Mouse (Mus musculus) forebrain, embryonic 12.5 days (tissue): ENCODE measurements at regions not wholly inside any gene's neighbourhood (a gene's known extent, or its start where the extent isn't known, plus 50 kb on each side); places are given as distances from the start of the nearest gene placed in this dataset.

Experiments
- ATAC-seq: fragments of 200-750 bp; cut with Nextera tagmentation; 2 replicates; pipeline ENCODE4 v1.8.0; 2017; ENCODE audit warnings: moderate TSS enrichment; ENCODE audit not compliant: low FRiP score
- H3K27ac ChIP-seq: fragments of 300-500 bp; sonication (generic); 2 replicates; pipeline ENCODE4 v1.5.1; 2016; ENCODE audit warnings: mild to moderate bottlenecking
- H3K27me3 ChIP-seq: fragments of 300-500 bp; sonication (generic); 2 replicates; pipeline ENCODE4 v1.6.1; 2016; ENCODE audit warnings: mild to moderate bottlenecking
- H3K36me3 ChIP-seq: fragments of 300-500 bp; sonication (generic); replicated peaks from 2 replicates; pipeline ENCODE4 v1.6.1; 2016; ENCODE audit warnings: mild to moderate bottlenecking
- H3K4me1 ChIP-seq: fragments of 300-500 bp; sonication (generic); 2 replicates; pipeline ENCODE4 v1.6.1; 2016
- H3K4me2 ChIP-seq: fragments of 300-500 bp; sonication (generic); 2 replicates; pipeline ENCODE4 v1.6.1; 2016; ENCODE audit warnings: mild to moderate bottlenecking, moderate library complexity
- H3K4me3 ChIP-seq: fragments of 300-500 bp; sonication (generic); replicated peaks from 2 replicates; pipeline ENCODE4 v1.5.1; 2016; ENCODE audit warnings: mild to moderate bottlenecking
- H3K9ac ChIP-seq: fragments of 300-500 bp; sonication (generic); 2 replicates; pipeline ENCODE4 v1.6.1; 2016; ENCODE audit warnings: mild to moderate bottlenecking
- H3K9me3 ChIP-seq: fragments of 300-500 bp; sonication (generic); 2 replicates; pipeline ENCODE4 v1.6.1; 2016
- WGBS: fragments of 180-500 bp; shearing (Covaris S2); methylation state at CpG from one replicate; pipeline ENCODE4 v1.1.7; 2016; 5-methylcytosine and 5-hydroxymethylcytosine counted together

- Histone ChIP-seq H3K9ac (no peak overlapping the region), H3K4me1 (no peaks in the 10 kb centered on the region), H3K4me2 (no peak overlapping the region), H3K9me3 (no peaks in the 10 kb centered on the region), H3K4me3 (no peak overlapping the region), H3K36me3 (no peaks in the 10 kb centered on the region), H3K27ac (no peak overlapping the region), H3K27me3 (no peaks in the 10 kb centered on the region)
- ATAC-seq: no peak
- WGBS: 71% methylated on average over 2 of the region's 2 CpGs
Measured at GRCm38 (mm10) chr5:76055849-76056248, 77.6 kb upstream of the Kdr start.

GRCm38 (mm10) chr5:76052782-76053181 is 74.5 kb upstream of the Kdr start:
- no peaks in the 10 kb centered on the region for H3K9me3 ChIP-seq
- ATAC-seq: no peak
- no peak overlapping the region for H3K4me3 ChIP-seq
- H3K27me3 ChIP-seq: no peaks in the 10 kb centered on the region
- H3K9ac ChIP-seq: no peak overlapping the region
- WGBS: 97% methylated on average over 1 of the region's 1 CpGs
- H3K27ac ChIP-seq: no peak overlapping the region
- no peaks in the 10 kb centered on the region for H3K36me3 ChIP-seq
- no peaks in the 10 kb centered on the region for H3K4me1 ChIP-seq
- no peak overlapping the region for H3K4me2 ChIP-seq

- no peak overlapping the region for H3K4me2 ChIP-seq
- no peak for ATAC-seq
- 90% methylated on average over 2 of the region's 2 CpGs for WGBS
Measured at GRCm38 (mm10) chr5:76051658-76052057, 73.4 kb upstream of the Kdr start.

GRCm38 (mm10) chr5:76048103-76048874 is 70.0 kb upstream of the Kdr start:
- WGBS: 91% methylated on average over 9 of the region's 9 CpGs
- Histone ChIP-seq H3K36me3 (no peaks in the 10 kb centered on the region), H3K27ac (no peak overlapping the region), H3K27me3 (no peaks in the 10 kb centered on the region), H3K4me3 (no peak overlapping the region), H3K9me3 (no peaks in the 10 kb centered on the region), H3K9ac (no peak overlapping the region), H3K4me1 (no peaks in the 10 kb centered on the region), H3K4me2 (no peak overlapping the region)
- ATAC-seq: no peak

More at GRCm38 (mm10) chr5:76051658-76052057, 73.4 kb upstream of the Kdr start:
- H3K4me3 ChIP-seq: no peak overlapping the region
- H3K27me3 ChIP-seq: no peaks in the 10 kb centered on the region
- no peaks in the 10 kb centered on the region for H3K36me3 ChIP-seq
- H3K9me3 ChIP-seq: no peaks in the 10 kb centered on the region
- H3K4me1 ChIP-seq: no peaks in the 10 kb centered on the region
- no peak overlapping the region for H3K27ac ChIP-seq
- H3K9ac ChIP-seq: no peak overlapping the region

- ATAC-seq: no peak
- H3K4me3 ChIP-seq: no peak overlapping the region
- no peaks in the 10 kb centered on the region for H3K36me3 ChIP-seq
- no peaks in the 10 kb centered on the region for H3K4me1 ChIP-seq
- H3K27ac ChIP-seq: no peak overlapping the region
- 77% methylated on average over 14 of the region's 14 CpGs for WGBS
- H3K4me2 ChIP-seq: no peak overlapping the region
- H3K27me3 ChIP-seq: no peaks in the 10 kb centered on the region
- peaks cover 4% of the 10 kb centered on the region; the same call in 1 of the 2 replicates for H3K9me3 ChIP-seq
- H3K9ac ChIP-seq: no peak overlapping the region
Measured at GRCm38 (mm10) chr5:76043521-76044510, 65.6 kb upstream of the Kdr start.

- Histone ChIP-seq H3K36me3 (no peaks in the 10 kb centered on the region), H3K4me2 (no peak overlapping the region), H3K9me3 (peaks cover 4% of the 10 kb centered on the region; the same call in 1 of the 2 replicates), H3K4me3 (no peak overlapping the region), H3K4me1 (no peaks in the 10 kb centered on the region), H3K27ac (no peak overlapping the region), H3K27me3 (no peaks in the 10 kb centered on the region), H3K9ac (no peak overlapping the region)
- WGBS: 70% methylated on average over 10 of the region's 10 CpGs
- no peak for ATAC-seq
Measured at GRCm38 (mm10) chr5:76040454-76041203, 62.4 kb upstream of the Kdr start.

GRCm38 (mm10) chr5:76028729-76029128 is 50.5 kb upstream of the Kdr start:
- no peaks in the 10 kb centered on the region for H3K4me1 ChIP-seq
- no peak overlapping the region for H3K27ac ChIP-seq
- no peak overlapping the region for H3K4me3 ChIP-seq
- no peak overlapping the region for H3K9ac ChIP-seq
- no peaks in the 10 kb centered on the region for H3K27me3 ChIP-seq
- H3K9me3 ChIP-seq: no peaks in the 10 kb centered on the region
- ATAC-seq: no peak
- H3K4me2 ChIP-seq: no peak overlapping the region
- H3K36me3 ChIP-seq: no peaks in the 10 kb centered on the region
- 42% methylated on average over 4 of the region's 4 CpGs for WGBS
